Mouse (Mus musculus) adrenal gland, postnatal 0 days (tissue): ENCODE measurements around the gene Asb12. TPM values are rescaled to one million over a fixed set of nuclear protein-coding genes. Genes with fewer than 3 reads are reported as not detected.

Experiments
- polyA plus RNA-seq: library from polyadenylated mRNA; unstranded; fragments of >200 nt; fragmentation: Nextera tagmentation; extraction: Ambion mirVana; gene quantifications from 2 replicates; pipeline ENCODE4 v1.2.1, GENCODE M21; 2015

The Asb12 gene
- polyA plus RNA-seq, result 0.47 TPM in 1 of 2 replicates, not detected in the other

GRCm38 (mm10) chrX:95557887-95558286, at the start of gene Asb12, which contains the start of gene Pfn5:
Gene Asb12, minus strand, starts transcription at chrX:95557987.
Gene Pfn5, plus strand, starts transcription at chrX:95558104.

GRCm38 (mm10) chrX:95444776-95445111, 113.0 kb downstream of the Asb12 start, which contains the start of gene Amer1:
Gene Amer1, minus strand, starts transcription at chrX:95444872.

Other genes starting within 250 kb of the Asb12 start
- gene Amer1, start 113.1 kb downstream of the Asb12 start, polyA plus RNA-seq, result 4.9 and 5.1 TPM in 2 replicates
- gene Pfn5, start 117 bp upstream of the Asb12 start, polyA plus RNA-seq, result not detected in 2 replicates
- gene Zc4h2, start 100.5 kb upstream of the Asb12 start, polyA plus RNA-seq, result 10.2 and 12.8 TPM in 2 replicates
- 1.2 and 1.6 TPM in 2 replicates for gene Zc3h12b, start 153.7 kb upstream of the Asb12 start, polyA plus RNA-seq